Mouse (Mus musculus) hindbrain, embryonic 11.5 days (tissue): ENCODE results near the gene Sardh. TPM values are rescaled to one million over a fixed set of nuclear protein-coding genes. Genes with fewer than 3 reads are reported as not detected.

Source experiments
- ATAC-seq: fragments of 200-750 bp; cut with Nextera tagmentation; 2 replicates; pipeline ENCODE4 v1.8.0; 2017; ENCODE audit warnings: mild to moderate bottlenecking, moderate TSS enrichment, moderate library complexity; ENCODE audit not compliant: low FRiP score
- DNase-seq: peaks from one replicate; pipeline ENCODE4 v3.0.0-alpha.2; 2015; ENCODE audit warnings: low spot score
- H3K27ac ChIP-seq: fragments of 300-500 bp; sonication (generic); 2 replicates; pipeline ENCODE4 v1.5.1; 2014; ENCODE audit warnings: mild to moderate bottlenecking, low read depth, low read length
- H3K27me3 ChIP-seq: fragments of 300-500 bp; sonication (generic); 2 replicates; pipeline ENCODE4 v1.6.1; 2014; ENCODE audit warnings: mild to moderate bottlenecking, low read length, moderate library complexity, mixed read lengths; ENCODE audit not compliant: control insufficient read depth, insufficient read depth
- H3K36me3 ChIP-seq: fragments of 300-500 bp; sonication (generic); 2 replicates; pipeline ENCODE4 v1.6.1; 2014; ENCODE audit warnings: mild to moderate bottlenecking, low read length, moderate library complexity, mixed read lengths; ENCODE audit not compliant: control insufficient read depth, insufficient read depth
- H3K4me1 ChIP-seq: fragments of 300-500 bp; sonication (generic); replicated peaks from 2 replicates; pipeline ENCODE4 v1.6.1; 2014; ENCODE audit warnings: low read length, mixed read lengths; ENCODE audit not compliant: control insufficient read depth, insufficient read depth
- H3K4me2 ChIP-seq: fragments of 300-500 bp; sonication (generic); replicated peaks from 2 replicates; pipeline ENCODE4 v1.6.1; 2014; ENCODE audit warnings: mild to moderate bottlenecking, low read depth, low read length
- H3K4me3 ChIP-seq: fragments of 300-500 bp; sonication (generic); 2 replicates; pipeline ENCODE4 v1.5.1; 2014; ENCODE audit warnings: low read depth, low read length
- H3K9ac ChIP-seq: fragments of 300-500 bp; sonication (generic); 2 replicates; pipeline ENCODE4 v1.6.1; 2014; ENCODE audit warnings: low read depth, low read length
- H3K9me3 ChIP-seq: fragments of 300-500 bp; sonication (generic); 2 replicates; pipeline ENCODE4 v1.6.1; 2016; ENCODE audit warnings: low read length; ENCODE audit not compliant: control insufficient read depth
- WGBS: fragments of 180-500 bp; shearing (Covaris S2); extraction: QIAGEN DNeasy Blood & Tissue Kit; methylation state at CpG from one replicate; pipeline ENCODE4 v1.1.7; 2014; 5-methylcytosine and 5-hydroxymethylcytosine counted together
- polyA plus RNA-seq: library from polyadenylated mRNA; unstranded; fragments of >200 nt; fragmentation: Nextera tagmentation; extraction: Ambion mirVana; gene quantifications from 2 replicates; pipeline ENCODE4 v1.2.1, GENCODE M21; 2014

Gene Sardh
- polyA plus RNA-seq, 1 experiment from 2014 or later: 5.5 TPM

- ATAC-seq: no peak
Observed at GRCm38 (mm10) chr2:27146840-27147239, 101.3 kb downstream of the Sardh start.

GRCm38 (mm10) chr2:27144957-27145356 lies 103.2 kb downstream of the Sardh start:
- no peak overlapping the region for H3K9ac ChIP-seq
- 68% methylated on average over 2 of the region's 2 CpGs for WGBS
- DNase-seq (no peak), ATAC-seq (no peak)
- no peak overlapping the region for H3K4me3 ChIP-seq
- no peaks in the 10 kb centered on the region for H3K36me3 ChIP-seq
- no peak overlapping the region for H3K4me2 ChIP-seq
- H3K27ac ChIP-seq: no peak overlapping the region
- no peaks in the 10 kb centered on the region for H3K9me3 ChIP-seq
- peaks cover 14% of the 10 kb centered on the region for H3K27me3 ChIP-seq
- no peaks in the 10 kb centered on the region; the same call in 1 of the 2 replicates for H3K4me1 ChIP-seq

More at GRCm38 (mm10) chr2:27146840-27147239, 101.3 kb downstream of the Sardh start:
- no peak overlapping the region for H3K4me3 ChIP-seq
- peaks cover 7% of the 10 kb centered on the region for H3K27me3 ChIP-seq
- H3K36me3 ChIP-seq: no peaks in the 10 kb centered on the region
- no peak overlapping the region for H3K4me2 ChIP-seq
- WGBS: 85% methylated on average over 6 of the region's 6 CpGs
- H3K9me3 ChIP-seq: no peaks in the 10 kb centered on the region
- no peak overlapping the region for H3K27ac ChIP-seq
- H3K4me1 ChIP-seq: no peaks in the 10 kb centered on the region; the same call in 1 of the 2 replicates
- H3K9ac ChIP-seq: no peak overlapping the region
- DNase-seq: no peak

GRCm38 (mm10) chr2:27141950-27142693 lies 106.0 kb downstream of the Sardh start, which contains the start of gene Fam163b:
Gene Fam163b (minus strand): TSS chr2:27142491.
- ATAC-seq: peak; percentile 22; the same call in 1 of the 2 replicates
- WGBS: 2% methylated on average over 61 of the region's 62 CpGs
- H3K27me3 ChIP-seq: peaks cover 14% of the 10 kb centered on the region
- peak; percentile 76 for DNase-seq
- H3K9ac ChIP-seq: 0 out of 2 replicates have a peak within 1 kb of the TSS, but pooled peaks have one; percentile 7
- H3K4me3 ChIP-seq: peak within 1 kb of the TSS; percentile 35
- no peaks in the 10 kb centered on the region; the same call in 1 of the 2 replicates for H3K4me1 ChIP-seq
- peak within 1 kb of the TSS; percentile 71 for H3K4me2 ChIP-seq
- no peaks in the 10 kb centered on the region for H3K36me3 ChIP-seq
- H3K9me3 ChIP-seq: no peaks in the 10 kb centered on the region
- H3K27ac ChIP-seq: no peak within 1 kb of the TSS

Other genes starting within 250 kb of the Sardh start
- 91.7 and 98.9 TPM in 2 replicates for gene Cacfd1, start 238.4 kb downstream of the Sardh start, polyA plus RNA-seq
- 1.1 and 2.3 TPM in 2 replicates for gene Slc2a6, start 220.3 kb downstream of the Sardh start, polyA plus RNA-seq
- gene Mymk, start 176.2 kb downstream of the Sardh start, polyA plus RNA-seq: 1.9 and 3.6 TPM in 2 replicates
- gene Adamtsl2, start 169.0 kb downstream of the Sardh start, polyA plus RNA-seq: 5.6 and 6.2 TPM in 2 replicates
- gene Fam163b, start 105.8 kb downstream of the Sardh start, polyA plus RNA-seq: 0.23 and 0.43 TPM in 2 replicates
- 2.4 and 2.6 TPM in 2 replicates for gene Dbh, start 83.1 kb downstream of the Sardh start, polyA plus RNA-seq
- 12.9 and 14.9 TPM in 2 replicates for gene Vav2, start 178.7 kb upstream of the Sardh start, polyA plus RNA-seq
- 15.0 and 17.3 TPM in 2 replicates for gene Brd3os, start 194.0 kb upstream of the Sardh start, polyA plus RNA-seq